Mouse (Mus musculus): Measurements from ENCODE around the gene Pip4k2a. TPM values are rescaled to one million over a fixed set of nuclear protein-coding genes. Genes with fewer than 3 reads are reported as not detected.

Pip4k2a gene
- polyA plus RNA-seq, 1 experiment from 2014 or later: 8.3 TPM

GRCm38 (mm10) chr2:18933418-18933817, 64.5 kb downstream of the Pip4k2a start:
- ATAC-seq: peak; percentile 68; the same call in 1 of the 2 replicates
- Histone ChIP-seq H3K4me1 (replicated peaks) (peaks cover 22% of the 10 kb centered on the region), H3K27me3 (no peaks in the 10 kb centered on the region), H3K36me3 (no peaks in the 10 kb centered on the region), H3K4me3 (replicated peaks) (no peak overlapping the region), H3K9ac (replicated peaks) (0 out of 2 replicates have a peak overlapping the region, but pooled peaks have one; percentile 32), H3K9me3 (no peaks in the 10 kb centered on the region), H3K4me2 (replicated peaks) (peak overlapping the region; percentile 20; the same call in 1 of the 2 replicates), H3K27ac (0 out of 2 replicates have a peak overlapping the region, but pooled peaks have one; percentile 53)
- WGBS: 7% methylated on average over 7 of the region's 7 CpGs

- Histone ChIP-seq H3K36me3 (no peaks in the 10 kb centered on the region), H3K27ac (no peak overlapping the region), H3K4me3 (replicated peaks) (no peak overlapping the region), H3K4me2 (replicated peaks) (no peak overlapping the region), H3K9ac (replicated peaks) (no peak overlapping the region), H3K9me3 (no peaks in the 10 kb centered on the region), H3K4me1 (replicated peaks) (peaks cover 17% of the 10 kb centered on the region), H3K27me3 (no peaks in the 10 kb centered on the region)
- 88% methylated on average over 13 of the region's 13 CpGs for WGBS
- no peak for ATAC-seq
Observed at GRCm38 (mm10) chr2:18930318-18931060, 67.4 kb downstream of the Pip4k2a start.

- Histone ChIP-seq H3K9ac (replicated peaks) (no peak overlapping the region), H3K4me1 (replicated peaks) (peaks cover 21% of the 10 kb centered on the region), H3K4me3 (replicated peaks) (no peak overlapping the region), H3K27ac (no peak overlapping the region), H3K9me3 (no peaks in the 10 kb centered on the region), H3K4me2 (replicated peaks) (no peak overlapping the region), H3K27me3 (no peaks in the 10 kb centered on the region), H3K36me3 (no peaks in the 10 kb centered on the region)
- WGBS: 89% methylated on average over 7 of the region's 7 CpGs
- no peak for ATAC-seq
Observed at GRCm38 (mm10) chr2:18928597-18929257, 69.2 kb downstream of the Pip4k2a start.

- H3K9ac ChIP-seq (replicated peaks): no peak overlapping the region
- H3K4me1 ChIP-seq (replicated peaks): peaks cover 15% of the 10 kb centered on the region
- no peak overlapping the region for H3K4me2 ChIP-seq (replicated peaks)
- no peaks in the 10 kb centered on the region for H3K9me3 ChIP-seq
- H3K27ac ChIP-seq: no peak overlapping the region
- no peaks in the 10 kb centered on the region for H3K27me3 ChIP-seq
- ATAC-seq: no peak
- no peak overlapping the region for H3K4me3 ChIP-seq (replicated peaks)
- 79% methylated on average over 8 of the region's 8 CpGs for WGBS
- no peaks in the 10 kb centered on the region for H3K36me3 ChIP-seq
Observed at GRCm38 (mm10) chr2:18928196-18928595, 69.7 kb downstream of the Pip4k2a start.

- Histone ChIP-seq H3K9me3 (no peaks in the 10 kb centered on the region), H3K4me2 (replicated peaks) (no peak overlapping the region), H3K27ac (no peak overlapping the region), H3K36me3 (no peaks in the 10 kb centered on the region), H3K27me3 (no peaks in the 10 kb centered on the region), H3K4me1 (replicated peaks) (peaks cover 13% of the 10 kb centered on the region; the same call in 1 of the 2 replicates), H3K4me3 (replicated peaks) (no peak overlapping the region), H3K9ac (replicated peaks) (no peak overlapping the region)
- 52% methylated on average over 17 of the region's 17 CpGs for WGBS
- no peak for ATAC-seq
Observed at GRCm38 (mm10) chr2:18923806-18924595, 73.9 kb downstream of the Pip4k2a start.

GRCm38 (mm10) chr2:18923098-18923649, 74.8 kb downstream of the Pip4k2a start:
- H3K27ac ChIP-seq: no peak overlapping the region
- no peaks in the 10 kb centered on the region for H3K27me3 ChIP-seq
- no peaks in the 10 kb centered on the region for H3K9me3 ChIP-seq
- H3K4me1 ChIP-seq (replicated peaks): peaks cover 13% of the 10 kb centered on the region; the same call in 1 of the 2 replicates
- H3K36me3 ChIP-seq: no peaks in the 10 kb centered on the region
- 78% methylated on average over 9 of the region's 9 CpGs for WGBS
- no peak overlapping the region for H3K4me2 ChIP-seq (replicated peaks)
- H3K4me3 ChIP-seq (replicated peaks): no peak overlapping the region
- no peak overlapping the region for H3K9ac ChIP-seq (replicated peaks)
- no peak for ATAC-seq

GRCm38 (mm10) chr2:18921570-18922180, 76.3 kb downstream of the Pip4k2a start:
- Histone ChIP-seq H3K36me3 (no peaks in the 10 kb centered on the region), H3K9me3 (no peaks in the 10 kb centered on the region), H3K9ac (replicated peaks) (no peak overlapping the region), H3K4me3 (replicated peaks) (no peak overlapping the region), H3K27ac (no peak overlapping the region), H3K27me3 (no peaks in the 10 kb centered on the region), H3K4me1 (replicated peaks) (peaks cover 18% of the 10 kb centered on the region), H3K4me2 (replicated peaks) (no peak overlapping the region)
- 61% methylated on average over 1 of the region's 1 CpGs for WGBS
- no peak for ATAC-seq

- ATAC-seq: no peak
- H3K9ac ChIP-seq (replicated peaks): no peak overlapping the region
- H3K27ac ChIP-seq: no peak overlapping the region
- H3K27me3 ChIP-seq: no peaks in the 10 kb centered on the region
- H3K36me3 ChIP-seq: no peaks in the 10 kb centered on the region
- 48% methylated on average over 2 of the region's 2 CpGs for WGBS
- H3K4me3 ChIP-seq (replicated peaks): no peak overlapping the region
- H3K4me1 ChIP-seq (replicated peaks): peaks cover 20% of the 10 kb centered on the region
- H3K9me3 ChIP-seq: no peaks in the 10 kb centered on the region
- H3K4me2 ChIP-seq (replicated peaks): no peak overlapping the region
Observed at GRCm38 (mm10) chr2:18920461-18920877, 77.5 kb downstream of the Pip4k2a start.

GRCm38 (mm10) chr2:18919797-18920354, 78.0 kb downstream of the Pip4k2a start:
- H3K4me2 ChIP-seq (replicated peaks): no peak overlapping the region
- ATAC-seq: 0 out of 2 replicates have a peak, but pooled peaks have one; percentile 48

GRCm38 (mm10) chr2:18917838-18918237, 80.1 kb downstream of the Pip4k2a start:
- no peaks in the 10 kb centered on the region for H3K9me3 ChIP-seq
- peaks cover 11% of the 10 kb centered on the region for H3K4me1 ChIP-seq (replicated peaks)
- H3K27me3 ChIP-seq: no peaks in the 10 kb centered on the region
- WGBS: 90% methylated on average over 2 of the region's 2 CpGs
- H3K4me2 ChIP-seq (replicated peaks): no peak overlapping the region
- H3K27ac ChIP-seq: no peak overlapping the region
- H3K4me3 ChIP-seq (replicated peaks): no peak overlapping the region
- no peak overlapping the region for H3K9ac ChIP-seq (replicated peaks)
- no peak for ATAC-seq
- no peaks in the 10 kb centered on the region for H3K36me3 ChIP-seq

More at GRCm38 (mm10) chr2:18919797-18920354, 78.0 kb downstream of the Pip4k2a start:
- WGBS: 67% methylated on average over 5 of the region's 5 CpGs
- no peak overlapping the region for H3K27ac ChIP-seq
- no peak overlapping the region for H3K4me3 ChIP-seq (replicated peaks)
- H3K36me3 ChIP-seq: no peaks in the 10 kb centered on the region
- H3K9ac ChIP-seq (replicated peaks): no peak overlapping the region
- peaks cover 16% of the 10 kb centered on the region for H3K4me1 ChIP-seq (replicated peaks)
- H3K9me3 ChIP-seq: no peaks in the 10 kb centered on the region
- no peaks in the 10 kb centered on the region for H3K27me3 ChIP-seq

GRCm38 (mm10) chr2:18917380-18917750, 80.6 kb downstream of the Pip4k2a start:
- Histone ChIP-seq H3K36me3 (no peaks in the 10 kb centered on the region), H3K9me3 (no peaks in the 10 kb centered on the region), H3K4me2 (replicated peaks) (no peak overlapping the region), H3K4me3 (replicated peaks) (no peak overlapping the region), H3K9ac (replicated peaks) (no peak overlapping the region), H3K27ac (no peak overlapping the region), H3K27me3 (no peaks in the 10 kb centered on the region), H3K4me1 (replicated peaks) (peaks cover 11% of the 10 kb centered on the region)
- ATAC-seq: no peak
- 95% methylated on average over 1 of the region's 1 CpGs for WGBS

Measured in midbrain, embryonic 13.5 days (tissue).